In genomic region chr3:66296545-66296944, GRCm38 (mm10) we compare ENCODE assay signal across 8 mouse cellular contexts. TPM values are rescaled to one million over a fixed set of nuclear protein-coding genes. Genes with fewer than 3 reads are reported as not detected.
DNase-seq lines count a peak whose midpoint lies in the region; ATAC-seq and TF ChIP-seq lines count a peak whose summit lies in the region.

Gene Veph1 (minus strand): TSS chr3:66296837.

- no peak for TF ChIP-seq CTCF in thymus, adult 2 months (IDR thresholded peaks at IDR 0.05; ENCODE audit: borderline replicate concordance, control insufficient read depth, extremely low read depth, insufficient read depth, low read length, poor library complexity)

- intact Hi-C loops in left cerebral cortex, postnatal 25 days (cut with DNase I) = no loop called here

- H3K9me3 ChIP-seq in embryonic facial prominence, embryonic 10.5 days = no peaks in the 10 kb centered on the region

- peak; percentile 18 for DNase-seq in R1 (ENCODE audit: low read depth, low spot score)
- peak; percentile 39 for DNase-seq in embryonic facial prominence, embryonic 10.5 days (ENCODE audit: low spot score)
- peak; percentile 78 for DNase-seq in kidney, adult 11 months
- DNase-seq in thymus, adult 2 months = no peak
- DNase-seq in adrenal gland, adult 18-20 months (ENCODE audit: low spot score in 2 of 2) = no peak
- no peak for DNase-seq in left cerebral cortex, postnatal 25 days (ENCODE audit: low spot score in 2 of 2)
- DNase-seq in left cerebral cortex, adult 8-10 months (ENCODE audit: low spot score in 2 of 2) = no peak

- H3K27ac ChIP-seq in embryonic facial prominence, embryonic 10.5 days (replicated peaks) = peak within 1 kb of the TSS; percentile 71
- H3K27ac ChIP-seq in thymus, adult 2 months (ENCODE audit: control insufficient read depth, insufficient read depth, low read length) = no peak within 1 kb of the TSS

- TF ChIP-seq POLR2A in thymus, adult 2 months (IDR thresholded peaks at IDR 0.05; ENCODE audit: control insufficient read depth, extremely low read depth, insufficient read depth, low read length, poor library complexity) = no peak

- ATAC-seq in megakaryocyte progenitor cell, adult 5-6 weeks (replicated peaks; ENCODE audit: poor library complexity) = peak; percentile 57

- no peak within 1 kb of the TSS for H3K4me3 ChIP-seq in embryonic facial prominence, embryonic 10.5 days
- no peak within 1 kb of the TSS for H3K4me3 ChIP-seq in thymus, adult 2 months (ENCODE audit: control insufficient read depth, insufficient read depth, low read length)

- WGBS in embryonic facial prominence, embryonic 10.5 days = 31% methylated on average over 11 of the region's 11 CpGs
- WGBS in thymus, adult 2 months = 8% methylated on average over 11 of the region's 11 CpGs

- H3K27me3 ChIP-seq in embryonic facial prominence, embryonic 10.5 days (replicated peaks; ENCODE audit: low read depth, poor library complexity, severe bottlenecking) = no peaks in the 10 kb centered on the region
- H3K27me3 ChIP-seq in thymus, adult 2 months (ENCODE audit: control insufficient read depth, insufficient read depth, low read length) = no peaks in the 10 kb centered on the region

- H3K4me1 ChIP-seq in embryonic facial prominence, embryonic 10.5 days = peaks cover 23% of the 10 kb centered on the region
- H3K4me1 ChIP-seq in thymus, adult 2 months (replicated peaks; ENCODE audit: control insufficient read depth, insufficient read depth, low read length) = no peaks in the 10 kb centered on the region

- no peaks in the 10 kb centered on the region for H3K36me3 ChIP-seq in embryonic facial prominence, embryonic 10.5 days (replicated peaks)
- H3K36me3 ChIP-seq in thymus, adult 2 months (ENCODE audit: control insufficient read depth, insufficient read depth, low read length) = no peaks in the 10 kb centered on the region

RNA-seq across cellular contexts. Expression of gene Veph1, which starts in this region (rescaled TPM):
- polyA plus RNA-seq in embryonic facial prominence, embryonic 10.5 days (2016; fragmentation: Nextera tagmentation; extraction: Ambion mirVana) = 2.4 and 3.0 TPM in 2 replicates
- total RNA-seq in megakaryocyte progenitor cell, adult 5-6 weeks (2015) = not detected in 2 replicates
- not detected in 2 replicates for total RNA-seq in megakaryocyte progenitor cell, adult 5-6 weeks (2017)
- polyA plus RNA-seq in thymus, adult 2 months (2012; rRNA removed) = not detected in 2 replicates
- total RNA-seq in adrenal gland, adult 18-20 months (2021) = under 1 TPM in 1 of 2 experiments, not detected in 1; 0.03 TPM
- under 1 TPM in 1 of 2 experiments, not detected in 1; 0.14 TPM for total RNA-seq in left cerebral cortex, postnatal 25 days (2021)
- under 1 TPM; 0.05 to 0.19 (median 0.12) TPM for total RNA-seq in left cerebral cortex, adult 8-10 months (2022)

Comparison
In these comparisons a context has a peak if more than half of its experiments do, and no peak if none do; other contexts are left out.
1. Peak in ATAC-seq in megakaryocyte progenitor cell, adult 5-6 weeks; RNA of the gene not detected or under 1 TPM.
2. DNase-seq: peak in R1 (single experiment), embryonic facial prominence, embryonic 10.5 days (single experiment) and kidney, adult 11 months (single experiment); none in thymus, adult 2 months (single experiment), adrenal gland, adult 18-20 months (0 of 2), left cerebral cortex, postnatal 25 days (0 of 2) and left cerebral cortex, adult 8-10 months (0 of 2).